Mouse (Mus musculus) megakaryocyte, embryonic 14.5 days (primary cell): ENCODE data around the gene Schip1.

ENCODE experiments used
- FLI1 ChIP-seq: IDR thresholded peaks from 2 replicates; pipeline ENCODE4 v1.6.1; 2012; ENCODE audit warnings: low read length, inconsistent platforms, mixed read lengths
- GATA1 ChIP-seq: IDR thresholded peaks from 3 replicates; pipeline ENCODE4 v1.6.1; 2012; ENCODE audit warnings: mixed read lengths, low read length, inconsistent platforms, borderline replicate concordance

DNA sequence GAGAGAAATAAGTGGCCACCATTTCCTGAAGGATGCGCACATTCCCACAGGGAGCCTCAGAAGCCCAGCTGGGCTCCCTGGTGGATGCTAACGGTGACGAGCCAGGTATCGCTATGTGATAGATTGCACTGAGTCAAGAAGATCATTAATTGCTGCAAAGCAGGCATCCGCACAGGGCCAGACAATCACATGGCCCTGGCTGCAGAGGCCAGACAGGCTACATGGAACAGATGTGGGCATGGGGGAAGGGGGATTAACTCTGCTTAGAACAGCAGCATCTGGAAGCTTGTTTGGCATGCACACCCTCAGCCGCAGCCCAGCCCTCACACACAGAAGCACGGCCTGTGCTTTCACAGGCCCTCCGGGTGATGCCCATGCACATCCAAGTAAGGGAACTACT, 525.8 kb downstream of the Schip1 start:
- TF ChIP-seq FLI1 (no peak), GATA1 (no peak)
